ENCODE assay signal across 28 mouse cellular contexts in the genomic region with DNA sequence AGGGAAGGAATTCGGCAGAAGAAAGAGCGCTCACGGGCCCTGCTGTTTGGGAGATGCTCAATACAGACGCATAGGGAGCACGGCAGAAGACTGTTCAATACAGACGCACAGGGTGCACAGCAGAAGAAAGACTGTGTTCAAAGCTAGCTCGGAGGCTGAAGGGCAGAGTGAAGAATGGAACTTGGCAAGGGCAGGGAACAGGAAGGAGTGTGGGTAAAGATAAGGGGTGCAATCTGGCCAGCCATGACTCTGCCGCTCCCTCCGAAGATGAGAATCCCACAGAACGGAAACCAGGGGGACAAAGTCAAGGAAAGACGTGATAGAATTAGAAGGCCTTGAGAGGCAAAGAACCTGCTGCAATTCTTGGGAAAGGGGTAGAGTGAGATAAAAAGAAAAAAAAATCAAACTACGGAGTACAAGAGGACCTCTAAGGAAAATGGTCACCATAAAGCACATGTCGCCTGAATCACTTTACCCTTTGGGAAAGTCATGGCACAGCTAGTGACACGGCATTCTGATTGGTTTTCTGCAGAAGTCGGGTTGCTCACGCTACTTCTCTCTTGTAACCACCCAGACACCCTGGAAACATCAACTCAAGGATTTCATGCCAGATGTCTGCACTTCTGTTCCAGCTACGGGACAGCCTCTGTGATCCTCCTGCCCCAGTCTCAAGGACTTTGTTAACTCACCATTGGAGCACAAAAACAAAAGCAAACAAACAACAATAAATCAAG. TPM values are rescaled to one million over a fixed set of nuclear protein-coding genes. Genes with fewer than 3 reads are reported as not detected.
A peak's percentile ranks its signal among the peaks of the same experiment; 100 is the strongest.
DNase-seq lines count a peak whose midpoint lies in the region; ATAC-seq lines count a peak whose summit lies in the region.
"Had no signal": no experiment of that assay in that cellular context is flagged by ENCODE, and none has a peak within 500 bp of the region (broad histone marks: within the 10 kb centered on the region; RNA-seq: fewer than 3 reads in every experiment).

No protein-coding gene starts in this region.

- no peaks in the 10 kb centered on the region for H3K27me3 ChIP-seq in heart, embryonic 14.5 days (ENCODE audit: control insufficient read depth, insufficient read depth, low read length)
- H3K27me3 ChIP-seq: embryonic facial prominence, embryonic 15.5 days; forebrain, embryonic 12.5 days; intestine, embryonic 15.5 days had no signal

- no peaks in the 10 kb centered on the region for H3K36me3 ChIP-seq in heart, embryonic 14.5 days (ENCODE audit: control insufficient read depth, insufficient read depth, low read length)
- H3K36me3 ChIP-seq: embryonic facial prominence, embryonic 10.5 days; embryonic facial prominence, embryonic 15.5 days; forebrain, embryonic 12.5 days; intestine, embryonic 15.5 days had no signal

- 60% methylated on average over 17 of the region's 17 CpGs for WGBS in heart, embryonic 14.5 days

- H3K9me3 ChIP-seq in heart, embryonic 14.5 days (ENCODE audit: control insufficient read depth, low read length): no peaks in the 10 kb centered on the region
- H3K9me3 ChIP-seq: embryonic facial prominence, embryonic 10.5 days; embryonic facial prominence, embryonic 15.5 days; forebrain, embryonic 12.5 days; intestine, embryonic 15.5 days had no signal

- DNase-seq in heart, postnatal 25 days (ENCODE audit: low spot score): no peak
- DNase-seq in lung, postnatal 4 days: peak; percentile 23 to 26
- no peak for DNase-seq in lung, postnatal 36 days
- no peak for DNase-seq in urinary bladder, postnatal 4 days (ENCODE audit: low spot score in 2 of 2)
- DNase-seq in spleen, postnatal 14 days (ENCODE audit: low spot score in 2 of 2): no peak
- DNase-seq: adrenal gland, adult 2 months; adrenal gland, postnatal 36 days; cerebellum, adult 18-20 months; gastrocnemius, postnatal 25 days; heart, adult 2 months; kidney, postnatal 4 days; layer of hippocampus, postnatal 36 days; left cerebral cortex, postnatal 4 days; right cerebral cortex, postnatal 25 days; thymus, postnatal 36 days had no signal

- H3K4me3 ChIP-seq in heart, embryonic 14.5 days (ENCODE audit: control insufficient read depth in 1 of 2, insufficient read depth in 1 of 2, low read depth in 1 of 2, low read length in 2 of 2): no peak overlapping the region
- H3K4me3 ChIP-seq: embryonic facial prominence, embryonic 10.5 days; embryonic facial prominence, embryonic 15.5 days; forebrain, embryonic 12.5 days; heart, adult 2 months; intestine, embryonic 15.5 days had no signal

- H3K9ac ChIP-seq in heart, embryonic 14.5 days (ENCODE audit: low read length): no peak overlapping the region
- H3K9ac ChIP-seq: embryonic facial prominence, embryonic 15.5 days; forebrain, embryonic 12.5 days; forebrain, postnatal 0 days; intestine, embryonic 15.5 days had no signal

- H3K4me2 ChIP-seq in heart, embryonic 14.5 days (ENCODE audit: low read length): no peak overlapping the region
- H3K4me2 ChIP-seq: embryonic facial prominence, embryonic 15.5 days; forebrain, embryonic 12.5 days; intestine, embryonic 15.5 days had no signal

- intact Hi-C loops in heart, postnatal 25 days (cut with DNase I): loop anchor here (10.0 kb wide), 1 partner anchor 471 kb away; no protein-coding TSS in a partner anchor

- peaks cover 0 to 5% of the 10 kb centered on the region in 2 experiments; a peak in 1 of 4 replicates for H3K4me1 ChIP-seq in heart, embryonic 14.5 days (ENCODE audit: control insufficient read depth in 2 of 2, insufficient read depth in 2 of 2, low read length in 2 of 2)
- H3K4me1 ChIP-seq: embryonic facial prominence, embryonic 10.5 days; embryonic facial prominence, embryonic 15.5 days; forebrain, embryonic 12.5 days; intestine, embryonic 15.5 days had no signal

- ATAC-seq in heart, embryonic 14.5 days (ENCODE audit: insufficient number of reproducible peaks, insufficient read depth, low FRiP score, low read depth): peak; percentile 59; the same call in 1 of the 2 replicates
- peak; percentile 77 for ATAC-seq in granulocyte monocyte progenitor cell, adult 5-6 weeks (replicated peaks; ENCODE audit: poor library complexity, severe bottlenecking)
- ATAC-seq in megakaryocyte progenitor cell, adult 5-6 weeks (replicated peaks; ENCODE audit: poor library complexity): peak; percentile 93
- ATAC-seq: activated CD4-positive, CD25-positive, alpha-beta regulatory T cell, adult 4 months; hindbrain, postnatal 0 days; intestine, embryonic 15.5 days; midbrain, embryonic 16.5 days had no signal

- H3K27ac ChIP-seq in heart, embryonic 14.5 days (replicated peaks in 1 of 2; ENCODE audit: control insufficient read depth in 1 of 2, insufficient read depth in 1 of 2, low read depth in 2 of 2, low read length in 2 of 2): no peak overlapping the region
- H3K27ac ChIP-seq: embryonic facial prominence, embryonic 10.5 days; embryonic facial prominence, embryonic 15.5 days; forebrain, embryonic 12.5 days; heart, adult 2 months; hindbrain, postnatal 0 days; intestine, embryonic 15.5 days had no signal

RNA-seq across cellular contexts. Expression of a gene that starts 57.5 kb away (rescaled TPM):
- 287 and 313 TPM in 2 replicates for polyA plus RNA-seq in heart, embryonic 14.5 days (2014; fragmentation: Nextera tagmentation; extraction: Ambion mirVana)
- 100 to 1,000 TPM; 242 to 304 TPM for total RNA-seq in heart, postnatal 25 days (2021)
- not detected in 2 replicates for total RNA-seq in granulocyte monocyte progenitor cell, adult 5-6 weeks (2014; fragmentation: Nextera tagmentation)
- not detected in 2 replicates for total RNA-seq in granulocyte monocyte progenitor cell, adult 5-6 weeks (2017)
- total RNA-seq in megakaryocyte progenitor cell, adult 5-6 weeks (2015): not detected in 2 replicates
- not detected in 2 replicates for total RNA-seq in megakaryocyte progenitor cell, adult 5-6 weeks (2017)
- total RNA-seq: neutrophil, adult 5-6 weeks had no signal
- polyA plus RNA-seq: activated CD4-positive, CD25-positive, alpha-beta regulatory T cell, adult 4 months; CD4-positive, CD25-positive, alpha-beta regulatory T cell, adult 4 months had no signal

Comparison
In these comparisons a context has a peak if more than half of its experiments do, and no peak if none do; other contexts are left out.
1. DNase-seq: peak in lung, postnatal 4 days (2 of 2); none in heart, postnatal 25 days (single experiment), lung, postnatal 36 days (single experiment), urinary bladder, postnatal 4 days (0 of 2) and spleen, postnatal 14 days (0 of 2).
2. RNA of a gene that starts 57.5 kb away (total RNA-seq): 242 to 304 TPM in heart, postnatal 25 days; not detected in megakaryocyte progenitor cell, adult 5-6 weeks and not detected in granulocyte monocyte progenitor cell, adult 5-6 weeks; every median in the first group is over 100 times any median in the second.
3. Peak in every context shown above with its lines, with median percentiles within 50 percentile points of each other: ATAC-seq.